Mouse (Mus musculus) kidney, postnatal 0 days (tissue): Measurements from ENCODE around the gene Nat8f6. TPM values are rescaled to one million over a fixed set of nuclear protein-coding genes. Genes with fewer than 3 reads are reported as not detected.
"Not testable (repeated sequence)": the region's sequence is repeated elsewhere in the genome, so short reads cannot be mapped to it uniquely, and the experiment has no call there.

Experiments used
- ATAC-seq: fragments of 200-750 bp; cut with Nextera tagmentation; replicated peaks from 2 replicates; pipeline ENCODE4 v1.8.0; 2017; ENCODE audit warnings: low read depth, moderate number of reproducible peaks, moderate TSS enrichment, moderate library complexity; ENCODE audit not compliant: low FRiP score
- DNase-seq: peaks from one replicate; pipeline ENCODE4 v3.0.0-alpha.2; 2016; ENCODE audit warnings: low spot score
- H3K27ac ChIP-seq: fragments of 300-500 bp; sonication (generic); 2 replicates; pipeline ENCODE4 v1.5.1; 2014; ENCODE audit warnings: mild to moderate bottlenecking
- H3K27me3 ChIP-seq: fragments of 300-500 bp; sonication (generic); 2 replicates; pipeline ENCODE4 v1.6.1; 2014; ENCODE audit warnings: low read length, mixed read lengths; ENCODE audit not compliant: insufficient read depth
- H3K36me3 ChIP-seq: fragments of 300-500 bp; sonication (generic); 2 replicates; pipeline ENCODE4 v1.6.1; 2014; ENCODE audit warnings: low read length, mixed read lengths; ENCODE audit not compliant: insufficient read depth
- H3K4me1 ChIP-seq: fragments of 300-500 bp; sonication (generic); replicated peaks from 2 replicates; pipeline ENCODE4 v1.6.1; 2014; ENCODE audit warnings: antibody characterized with exemption, low read length, mixed read lengths; ENCODE audit not compliant: insufficient read depth
- H3K4me2 ChIP-seq: fragments of 300-500 bp; sonication (generic); 2 replicates; pipeline ENCODE4 v1.6.1; 2014; ENCODE audit warnings: mild to moderate bottlenecking, low read length, moderate library complexity, mixed read lengths
- H3K4me3 ChIP-seq: fragments of 300-500 bp; sonication (generic); replicated peaks from 2 replicates; pipeline ENCODE4 v1.5.1; 2014; ENCODE audit warnings: low read depth, low read length
- H3K9ac ChIP-seq: fragments of 300-500 bp; sonication (generic); 2 replicates; pipeline ENCODE4 v1.6.1; 2014; ENCODE audit warnings: low read depth, low read length
- H3K9me3 ChIP-seq: fragments of 300-500 bp; sonication (generic); replicated peaks from 2 replicates; pipeline ENCODE4 v1.6.1; 2016; ENCODE audit warnings: low read length, inconsistent platforms, mixed read lengths
- CTCF ChIP-seq: IDR thresholded peaks from 2 replicates; pipeline ENCODE4 v1.5.1; 2016; ENCODE audit warnings: antibody characterized with exemption, low read depth, mild to moderate bottlenecking, moderate library complexity
- WGBS: fragments of 180-500 bp; shearing (Covaris S2); extraction: QIAGEN DNeasy Blood & Tissue Kit; methylation state at CpG from one replicate; pipeline ENCODE4 v1.1.7; 2014; 5-methylcytosine and 5-hydroxymethylcytosine counted together
- polyA plus RNA-seq: library from polyadenylated mRNA; unstranded; fragments of >200 nt; fragmentation: Nextera tagmentation; extraction: Ambion mirVana; gene quantifications from 2 replicates; pipeline ENCODE4 v1.2.1, GENCODE M21; 2015

The Nat8f6 gene
- polyA plus RNA-seq, 1 experiment from 2014 or later = 0.64 TPM

- H3K4me2 ChIP-seq = no peak overlapping the region
- WGBS = 68% methylated on average over 2 of the region's 2 CpGs
- 0 out of 2 replicates have a peak, but pooled peaks have one; percentile 46 for ATAC-seq
- H3K36me3 ChIP-seq = no peaks in the 10 kb centered on the region
- H3K9me3 ChIP-seq = no peaks in the 10 kb centered on the region
- no peak for TF ChIP-seq CTCF
- H3K9ac ChIP-seq = no peak overlapping the region
- H3K4me3 ChIP-seq = no peak overlapping the region
- DNase-seq = no peak
- H3K27me3 ChIP-seq = no peaks in the 10 kb centered on the region
- H3K27ac ChIP-seq = no peak overlapping the region
- H3K4me1 ChIP-seq = no peaks in the 10 kb centered on the region
Observed at GRCm38 (mm10) chr6:85825886-85826285, 5.1 kb upstream of the Nat8f6 start.

GRCm38 (mm10) chr6:85823382-85824090 is 2.8 kb upstream of the Nat8f6 start:
- no peak overlapping the region for H3K4me2 ChIP-seq
- no peak overlapping the region for H3K4me3 ChIP-seq
- H3K27ac ChIP-seq = no peak overlapping the region
- 75% methylated on average over 1 of the region's 1 CpGs for WGBS
- H3K9me3 ChIP-seq = no peaks in the 10 kb centered on the region
- H3K27me3 ChIP-seq = no peaks in the 10 kb centered on the region
- H3K4me1 ChIP-seq = no peaks in the 10 kb centered on the region
- H3K9ac ChIP-seq = no peak overlapping the region
- TF ChIP-seq CTCF = no peak
- no peak for DNase-seq
- H3K36me3 ChIP-seq = no peaks in the 10 kb centered on the region
- no peak for ATAC-seq

- Histone ChIP-seq H3K27ac (no peak overlapping the region), H3K36me3 (no peaks in the 10 kb centered on the region), H3K4me1 (no peaks in the 10 kb centered on the region), H3K9ac (no peak overlapping the region), H3K27me3 (no peaks in the 10 kb centered on the region), H3K4me3 (no peak overlapping the region), H3K4me2 (no peak overlapping the region), H3K9me3 (no peaks in the 10 kb centered on the region)
- WGBS = 79% methylated on average over 4 of the region's 4 CpGs
- no peak for TF ChIP-seq CTCF
- DNase-seq (no peak), ATAC-seq (no peak)
Observed at GRCm38 (mm10) chr6:85822286-85822685, 1.5 kb upstream of the Nat8f6 start.

GRCm38 (mm10) chr6:85818338-85818737 is 2.4 kb downstream of the Nat8f6 start:
- no peaks in the 10 kb centered on the region for H3K9me3 ChIP-seq
- H3K4me2 ChIP-seq = no peak overlapping the region
- H3K36me3 ChIP-seq = no peaks in the 10 kb centered on the region
- no peaks in the 10 kb centered on the region for H3K27me3 ChIP-seq
- no peak overlapping the region for H3K4me3 ChIP-seq
- no peaks in the 10 kb centered on the region for H3K4me1 ChIP-seq
- H3K27ac ChIP-seq = no peak overlapping the region
- no peak overlapping the region for H3K9ac ChIP-seq
- TF ChIP-seq CTCF = no peak
- ATAC-seq (no peak), DNase-seq (no peak)
- 50% methylated on average over 1 of the region's 1 CpGs for WGBS

- no peak for DNase-seq
- H3K9ac ChIP-seq = no peak overlapping the region
- no peak for ATAC-seq
- no peaks in the 10 kb centered on the region for H3K36me3 ChIP-seq
- 89% methylated on average over 2 of the region's 2 CpGs for WGBS
- H3K4me3 ChIP-seq = no peak overlapping the region
- no peak overlapping the region for H3K4me2 ChIP-seq
- no peak overlapping the region for H3K27ac ChIP-seq
- no peaks in the 10 kb centered on the region for H3K4me1 ChIP-seq
- H3K9me3 ChIP-seq = no peaks in the 10 kb centered on the region
- TF ChIP-seq CTCF = no peak
- H3K27me3 ChIP-seq = no peaks in the 10 kb centered on the region
Observed at GRCm38 (mm10) chr6:85813339-85813738, 7.4 kb downstream of the Nat8f6 start.

- H3K27me3 ChIP-seq, H3K4me1 ChIP-seq, DNase-seq, H3K9me3 ChIP-seq, H3K4me2 ChIP-seq, H3K36me3 ChIP-seq, H3K9ac ChIP-seq, H3K27ac ChIP-seq, H3K4me3 ChIP-seq, ATAC-seq: not testable (repeated sequence)
- 46% methylated on average over 3 of the region's 3 CpGs for WGBS
Observed at GRCm38 (mm10) chr6:85810942-85811537, 9.7 kb downstream of the Nat8f6 start.

- H3K27me3 ChIP-seq, ATAC-seq, H3K4me2 ChIP-seq, H3K4me1 ChIP-seq, H3K9me3 ChIP-seq, DNase-seq, H3K27ac ChIP-seq, H3K36me3 ChIP-seq, H3K4me3 ChIP-seq, H3K9ac ChIP-seq: not testable (repeated sequence)
- 86% methylated on average over 2 of the region's 3 CpGs for WGBS
Observed at GRCm38 (mm10) chr6:85810514-85810913, 10.2 kb downstream of the Nat8f6 start.

- H3K27me3 ChIP-seq, H3K36me3 ChIP-seq, H3K9me3 ChIP-seq, H3K9ac ChIP-seq, H3K4me1 ChIP-seq, H3K27ac ChIP-seq, H3K4me2 ChIP-seq, DNase-seq, ATAC-seq, H3K4me3 ChIP-seq: not testable (repeated sequence)
- 53% methylated on average over 2 of the region's 3 CpGs for WGBS
Observed at GRCm38 (mm10) chr6:85809784-85810183, 11.0 kb downstream of the Nat8f6 start.

- not testable (repeated sequence) for DNase-seq, H3K4me3 ChIP-seq, H3K4me1 ChIP-seq, H3K4me2 ChIP-seq, ATAC-seq, H3K9me3 ChIP-seq, H3K27ac ChIP-seq, H3K27me3 ChIP-seq, H3K36me3 ChIP-seq, H3K9ac ChIP-seq
- whole genome bisulfite sequencing = 62% methylated on average over 5 of the region's 5 CpGs
Observed at GRCm38 (mm10) chr6:85803180-85803579, 17.6 kb downstream of the Nat8f6 start.
